Mouse (Mus musculus) neural tube, embryonic 12.5 days (tissue): ENCODE measurements around the gene Il21. TPM values are rescaled to one million over a fixed set of nuclear protein-coding genes. Genes with fewer than 3 reads are reported as not detected.

Experiments
- ATAC-seq: fragments of 200-750 bp; cut with Nextera tagmentation; 2 replicates; pipeline ENCODE4 v1.8.0; 2017; ENCODE audit warnings: low read depth, mild to moderate bottlenecking, moderate TSS enrichment, moderate library complexity; ENCODE audit not compliant: low FRiP score
- H3K27ac ChIP-seq: fragments of 300-500 bp; sonication (generic); 2 replicates; pipeline ENCODE4 v1.5.1; 2016
- H3K27me3 ChIP-seq: fragments of 300-500 bp; sonication (generic); replicated peaks from 2 replicates; pipeline ENCODE4 v1.6.1; 2016; ENCODE audit warnings: mild to moderate bottlenecking
- H3K36me3 ChIP-seq: fragments of 300-500 bp; sonication (generic); 2 replicates; pipeline ENCODE4 v1.6.1; 2016; ENCODE audit warnings: mild to moderate bottlenecking
- H3K4me1 ChIP-seq: fragments of 300-500 bp; sonication (generic); 2 replicates; pipeline ENCODE4 v1.6.1; 2016
- H3K4me2 ChIP-seq: fragments of 300-500 bp; sonication (generic); replicated peaks from 2 replicates; pipeline ENCODE4 v1.6.1; 2016; ENCODE audit warnings: mild to moderate bottlenecking
- H3K4me3 ChIP-seq: fragments of 300-500 bp; sonication (generic); 2 replicates; pipeline ENCODE4 v1.5.1; 2016
- H3K9ac ChIP-seq: fragments of 300-500 bp; sonication (generic); 2 replicates; pipeline ENCODE4 v1.6.1; 2016; ENCODE audit warnings: mild to moderate bottlenecking
- H3K9me3 ChIP-seq: fragments of 300-500 bp; sonication (generic); 2 replicates; pipeline ENCODE4 v1.6.1; 2016; ENCODE audit warnings: mild to moderate bottlenecking
- WGBS: fragments of 180-500 bp; shearing (Covaris S2); methylation state at CpG from one replicate; pipeline ENCODE4 v1.1.7; 2016; 5-methylcytosine and 5-hydroxymethylcytosine counted together
- microRNA-seq: library from miRNA; unstranded; fragments of <30 nt; microRNA quantifications from one replicate; pipeline ENCODE4, GENCODE M21; 2017
- polyA plus RNA-seq: library from polyadenylated mRNA; unstranded; fragments of >200 nt; fragmentation: Nextera tagmentation; extraction: Ambion mirVana; gene quantifications from 2 replicates; pipeline ENCODE4 v1.2.1, GENCODE M21; 2016

Il21 gene
- polyA plus RNA-seq, 1 experiment from 2014 or later = not detected

- Histone ChIP-seq H3K27ac (no peak overlapping the region), H3K4me2 (no peak overlapping the region), H3K9ac (no peak overlapping the region), H3K4me3 (no peak overlapping the region), H3K9me3 (no peaks in the 10 kb centered on the region), H3K27me3 (no peaks in the 10 kb centered on the region), H3K4me1 (no peaks in the 10 kb centered on the region), H3K36me3 (no peaks in the 10 kb centered on the region)
- ATAC-seq = no peak
- WGBS = 46% methylated on average over 16 of the region's 16 CpGs
Observed at GRCm38 (mm10) chr3:37182415-37183269, 49.8 kb downstream of the Il21 start.

GRCm38 (mm10) chr3:37181041-37181440 is 51.4 kb downstream of the Il21 start:
- H3K4me3 ChIP-seq = no peak overlapping the region
- H3K27ac ChIP-seq = no peak overlapping the region
- H3K9ac ChIP-seq = no peak overlapping the region
- H3K36me3 ChIP-seq = no peaks in the 10 kb centered on the region
- 18% methylated on average over 2 of the region's 2 CpGs for WGBS
- no peak overlapping the region for H3K4me2 ChIP-seq
- no peaks in the 10 kb centered on the region for H3K9me3 ChIP-seq
- H3K4me1 ChIP-seq = no peaks in the 10 kb centered on the region
- ATAC-seq = no peak
- no peaks in the 10 kb centered on the region for H3K27me3 ChIP-seq

- Histone ChIP-seq H3K4me2 (no peak overlapping the region), H3K27ac (no peak overlapping the region), H3K9ac (no peak overlapping the region), H3K4me1 (no peaks in the 10 kb centered on the region), H3K27me3 (no peaks in the 10 kb centered on the region), H3K9me3 (no peaks in the 10 kb centered on the region), H3K36me3 (no peaks in the 10 kb centered on the region), H3K4me3 (no peak overlapping the region)
- no peak for ATAC-seq
- 84% methylated on average over 12 of the region's 12 CpGs for WGBS
Observed at GRCm38 (mm10) chr3:37180039-37180743, 52.2 kb downstream of the Il21 start.

GRCm38 (mm10) chr3:37179472-37179871 is 53.0 kb downstream of the Il21 start:
- no peaks in the 10 kb centered on the region for H3K27me3 ChIP-seq
- ATAC-seq = no peak
- H3K27ac ChIP-seq = no peak overlapping the region
- no peaks in the 10 kb centered on the region for H3K36me3 ChIP-seq
- no peak overlapping the region for H3K4me2 ChIP-seq
- H3K9ac ChIP-seq = no peak overlapping the region
- no peaks in the 10 kb centered on the region for H3K4me1 ChIP-seq
- WGBS = 96% methylated on average over 9 of the region's 9 CpGs
- no peaks in the 10 kb centered on the region for H3K9me3 ChIP-seq
- no peak overlapping the region for H3K4me3 ChIP-seq

GRCm38 (mm10) chr3:37174711-37175572 is 57.5 kb downstream of the Il21 start:
- no peak overlapping the region for H3K4me2 ChIP-seq
- H3K9ac ChIP-seq = no peak overlapping the region
- H3K27me3 ChIP-seq = no peaks in the 10 kb centered on the region
- 78% methylated on average over 10 of the region's 10 CpGs for WGBS
- H3K4me3 ChIP-seq = no peak overlapping the region
- no peaks in the 10 kb centered on the region for H3K9me3 ChIP-seq
- no peaks in the 10 kb centered on the region for H3K36me3 ChIP-seq
- ATAC-seq = no peak
- H3K27ac ChIP-seq = no peak overlapping the region
- no peaks in the 10 kb centered on the region for H3K4me1 ChIP-seq

- Histone ChIP-seq H3K27me3 (no peaks in the 10 kb centered on the region), H3K27ac (no peak overlapping the region), H3K4me2 (no peak overlapping the region), H3K4me3 (no peak overlapping the region), H3K9ac (no peak overlapping the region), H3K9me3 (no peaks in the 10 kb centered on the region), H3K36me3 (no peaks in the 10 kb centered on the region), H3K4me1 (no peaks in the 10 kb centered on the region)
- 92% methylated on average over 8 of the region's 8 CpGs for WGBS
- no peak for ATAC-seq
Observed at GRCm38 (mm10) chr3:37173285-37173684, 59.2 kb downstream of the Il21 start.

Small RNA genes lying within 50 kb of the gene (microRNA-seq; reads per million reads assigned to microRNA genes)
- gene Gm24169 = not detected

Other genes with a start within 250 kb of the Il21 start
- 0.37 and 0.80 TPM in 2 replicates for gene Adad1, start 169.1 kb downstream of the Il21 start, polyA plus RNA-seq
- 0.30 and 0.61 TPM in 2 replicates for gene Il2, start 106.7 kb downstream of the Il21 start, polyA plus RNA-seq
- 4.6 and 5.9 TPM in 2 replicates for gene Bbs12, start 79.9 kb upstream of the Il21 start, polyA plus RNA-seq
- gene Cetn4, start 80.1 kb upstream of the Il21 start, polyA plus RNA-seq = 2.1 and 2.6 TPM in 2 replicates
- gene Fgf2, start 115.7 kb upstream of the Il21 start, polyA plus RNA-seq = 0.39 and 0.46 TPM in 2 replicates
- gene Spata5, start 187.3 kb upstream of the Il21 start, polyA plus RNA-seq = 39.8 and 40.7 TPM in 2 replicates
- 3.7 and 5.1 TPM in 2 replicates for gene Nudt6, start 187.6 kb upstream of the Il21 start, polyA plus RNA-seq